Mouse (Mus musculus): Measurements from ENCODE around the gene Glud1. TPM values are rescaled to one million over a fixed set of nuclear protein-coding genes. Genes with fewer than 3 reads are reported as not detected.

The Glud1 gene
- polyA plus RNA-seq, 1 experiment from 2014 or later, result 105 TPM

- WGBS, result 66% methylated on average over 7 of the region's 7 CpGs
- Histone ChIP-seq H3K4me2 (no peak overlapping the region), H3K9me3 (replicated peaks) (no peaks in the 10 kb centered on the region), H3K27me3 (no peaks in the 10 kb centered on the region), H3K27ac (peak overlapping the region; percentile 27; the same call in 1 of the 2 replicates), H3K4me1 (peaks cover 28% of the 10 kb centered on the region), H3K36me3 (no peaks in the 10 kb centered on the region), H3K9ac (no peak overlapping the region), H3K4me3 (replicated peaks) (no peak overlapping the region)
- no peak for ATAC-seq (replicated peaks; ENCODE audit: low FRiP score)
Measured at GRCm38 (mm10) chr14:34296350-34296749, 14.2 kb upstream of the Glud1 start.

GRCm38 (mm10) chr14:34297038-34297437 is 13.5 kb upstream of the Glud1 start:
- Histone ChIP-seq H3K4me2 (no peak overlapping the region), H3K27ac (peak overlapping the region; percentile 27; the same call in 1 of the 2 replicates), H3K36me3 (no peaks in the 10 kb centered on the region), H3K9me3 (replicated peaks) (no peaks in the 10 kb centered on the region), H3K4me1 (peaks cover 28% of the 10 kb centered on the region), H3K4me3 (replicated peaks) (no peak overlapping the region), H3K27me3 (no peaks in the 10 kb centered on the region), H3K9ac (no peak overlapping the region)
- 35% methylated on average over 4 of the region's 4 CpGs for WGBS
- no peak for ATAC-seq (replicated peaks; ENCODE audit: low FRiP score)

GRCm38 (mm10) chr14:34297634-34298033 is 12.9 kb upstream of the Glud1 start:
- Histone ChIP-seq H3K4me1 (peaks cover 28% of the 10 kb centered on the region), H3K27ac (peak overlapping the region; percentile 73), H3K27me3 (no peaks in the 10 kb centered on the region), H3K4me3 (replicated peaks) (no peak overlapping the region), H3K36me3 (no peaks in the 10 kb centered on the region), H3K9ac (no peak overlapping the region), H3K9me3 (replicated peaks) (no peaks in the 10 kb centered on the region), H3K4me2 (no peak overlapping the region)
- 0 out of 2 replicates have a peak, but pooled peaks have one; percentile 37 for ATAC-seq (replicated peaks; ENCODE audit: low FRiP score)
- 32% methylated on average over 2 of the region's 2 CpGs for WGBS

GRCm38 (mm10) chr14:34298871-34299700 is 11.4 kb upstream of the Glud1 start:
- no peaks in the 10 kb centered on the region for H3K9me3 ChIP-seq (replicated peaks)
- peaks cover 40% of the 10 kb centered on the region for H3K4me1 ChIP-seq
- H3K36me3 ChIP-seq, result no peaks in the 10 kb centered on the region
- WGBS, result 65% methylated on average over 11 of the region's 11 CpGs
- no peak overlapping the region for H3K4me2 ChIP-seq
- ATAC-seq (replicated peaks; ENCODE audit: low FRiP score), result no peak
- H3K9ac ChIP-seq, result no peak overlapping the region
- no peak overlapping the region for H3K4me3 ChIP-seq (replicated peaks)
- no peaks in the 10 kb centered on the region for H3K27me3 ChIP-seq
- peak overlapping the region; percentile 51; the same call in 1 of the 2 replicates for H3K27ac ChIP-seq

- H3K9me3 ChIP-seq (replicated peaks), result no peaks in the 10 kb centered on the region
- no peaks in the 10 kb centered on the region for H3K27me3 ChIP-seq
- 64% methylated on average over 5 of the region's 5 CpGs for WGBS
- H3K4me2 ChIP-seq, result no peak overlapping the region
- no peak overlapping the region for H3K4me3 ChIP-seq (replicated peaks)
- peak overlapping the region; percentile 41; the same call in 1 of the 2 replicates for H3K27ac ChIP-seq
- ATAC-seq (replicated peaks; ENCODE audit: low FRiP score), result no peak
- no peak overlapping the region for H3K9ac ChIP-seq
- no peaks in the 10 kb centered on the region for H3K36me3 ChIP-seq
- H3K4me1 ChIP-seq, result peaks cover 27% of the 10 kb centered on the region
Measured at GRCm38 (mm10) chr14:34302681-34303242, 7.8 kb upstream of the Glud1 start.

- 0 out of 2 replicates have a peak, but pooled peaks have one; percentile 18 for ATAC-seq (replicated peaks; ENCODE audit: low FRiP score)
- Histone ChIP-seq H3K4me3 (replicated peaks) (no peak overlapping the region), H3K9ac (no peak overlapping the region), H3K27me3 (no peaks in the 10 kb centered on the region), H3K36me3 (no peaks in the 10 kb centered on the region), H3K9me3 (replicated peaks) (no peaks in the 10 kb centered on the region), H3K27ac (peak overlapping the region; percentile 49), H3K4me2 (no peak overlapping the region), H3K4me1 (peaks cover 25% of the 10 kb centered on the region)
- 21% methylated on average over 5 of the region's 5 CpGs for WGBS
Measured at GRCm38 (mm10) chr14:34303265-34303680, 7.3 kb upstream of the Glud1 start.

GRCm38 (mm10) chr14:34309266-34309665 is 1.3 kb upstream of the Glud1 start:
- H3K27ac ChIP-seq, result peak overlapping the region; percentile 98; the same call in 1 of the 2 replicates
- ATAC-seq (replicated peaks; ENCODE audit: low FRiP score), result no peak
- no peaks in the 10 kb centered on the region for H3K36me3 ChIP-seq
- 0 out of 2 replicates have a peak overlapping the region, but pooled peaks have one; percentile 71 for H3K9ac ChIP-seq
- peaks cover 27% of the 10 kb centered on the region for H3K4me1 ChIP-seq
- H3K27me3 ChIP-seq, result no peaks in the 10 kb centered on the region
- H3K4me2 ChIP-seq, result peak overlapping the region; percentile 73
- 90% methylated on average over 4 of the region's 4 CpGs for WGBS
- no peaks in the 10 kb centered on the region for H3K9me3 ChIP-seq (replicated peaks)
- H3K4me3 ChIP-seq (replicated peaks), result peak overlapping the region; percentile 95; the same call in 1 of the 2 replicates

GRCm38 (mm10) chr14:34309907-34310233 is 657 bp upstream of the Glud1 start:
- H3K4me1 ChIP-seq, result peaks cover 31% of the 10 kb centered on the region
- no peaks in the 10 kb centered on the region for H3K9me3 ChIP-seq (replicated peaks)
- peak overlapping the region; percentile 95 for H3K4me3 ChIP-seq (replicated peaks)
- peak overlapping the region; percentile 73 for H3K4me2 ChIP-seq
- no peak for ATAC-seq (replicated peaks; ENCODE audit: low FRiP score)
- H3K9ac ChIP-seq, result peak overlapping the region; percentile 71
- no peaks in the 10 kb centered on the region for H3K36me3 ChIP-seq
- no peaks in the 10 kb centered on the region for H3K27me3 ChIP-seq
- WGBS, result 8% methylated on average over 5 of the region's 5 CpGs
- H3K27ac ChIP-seq, result peak overlapping the region; percentile 98

- ATAC-seq (replicated peaks; ENCODE audit: low FRiP score), result peak; percentile 38
- Histone ChIP-seq H3K4me3 (replicated peaks) (peak overlapping the region; percentile 95), H3K4me1 (peaks cover 35% of the 10 kb centered on the region), H3K27ac (peak overlapping the region; percentile 98), H3K9ac (peak overlapping the region; percentile 94), H3K27me3 (no peaks in the 10 kb centered on the region), H3K4me2 (peak overlapping the region; percentile 73), H3K36me3 (no peaks in the 10 kb centered on the region), H3K9me3 (replicated peaks) (no peaks in the 10 kb centered on the region)
- under 1% methylated on average over 47 of the region's 47 CpGs for WGBS
Measured at GRCm38 (mm10) chr14:34311021-34311631, 599 bp downstream of the Glud1 start.

- H3K27ac ChIP-seq, result peak overlapping the region; percentile 98
Measured at GRCm38 (mm10) chr14:34311691-34312090, 1.2 kb downstream of the Glud1 start.

GRCm38 (mm10) chr14:34312339-34313048 is 2.0 kb downstream of the Glud1 start:
- Histone ChIP-seq H3K36me3 (peaks cover 13% of the 10 kb centered on the region), H3K27ac (peak overlapping the region; percentile 98), H3K9ac (peak overlapping the region; percentile 94), H3K4me3 (replicated peaks) (peak overlapping the region; percentile 95), H3K27me3 (no peaks in the 10 kb centered on the region), H3K4me1 (peaks cover 35% of the 10 kb centered on the region), H3K9me3 (replicated peaks) (no peaks in the 10 kb centered on the region), H3K4me2 (peak overlapping the region; percentile 73)
- no peak for ATAC-seq (replicated peaks; ENCODE audit: low FRiP score)
- 13% methylated on average over 5 of the region's 6 CpGs for WGBS

More at GRCm38 (mm10) chr14:34311691-34312090, 1.2 kb downstream of the Glud1 start:
- Histone ChIP-seq H3K4me3 (replicated peaks) (peak overlapping the region; percentile 95), H3K27me3 (no peaks in the 10 kb centered on the region), H3K4me2 (peak overlapping the region; percentile 73), H3K36me3 (peaks cover 5% of the 10 kb centered on the region; the same call in 1 of the 2 replicates), H3K9me3 (replicated peaks) (no peaks in the 10 kb centered on the region), H3K4me1 (peaks cover 35% of the 10 kb centered on the region), H3K9ac (peak overlapping the region; percentile 94)
- ATAC-seq (replicated peaks; ENCODE audit: low FRiP score), result no peak
- WGBS, result 4% methylated on average over 4 of the region's 4 CpGs

All from kidney, embryonic 15.5 days (tissue).